Mouse (Mus musculus) NIH3T3 (cell line): ENCODE measurements around the gene Gdpgp1.

Experiments used
- DNase-seq: peaks from one replicate; pipeline ENCODE4 v3.0.0-alpha.2; 2012; ENCODE audit warnings: low read depth

Gene Gdpgp1

DNA sequence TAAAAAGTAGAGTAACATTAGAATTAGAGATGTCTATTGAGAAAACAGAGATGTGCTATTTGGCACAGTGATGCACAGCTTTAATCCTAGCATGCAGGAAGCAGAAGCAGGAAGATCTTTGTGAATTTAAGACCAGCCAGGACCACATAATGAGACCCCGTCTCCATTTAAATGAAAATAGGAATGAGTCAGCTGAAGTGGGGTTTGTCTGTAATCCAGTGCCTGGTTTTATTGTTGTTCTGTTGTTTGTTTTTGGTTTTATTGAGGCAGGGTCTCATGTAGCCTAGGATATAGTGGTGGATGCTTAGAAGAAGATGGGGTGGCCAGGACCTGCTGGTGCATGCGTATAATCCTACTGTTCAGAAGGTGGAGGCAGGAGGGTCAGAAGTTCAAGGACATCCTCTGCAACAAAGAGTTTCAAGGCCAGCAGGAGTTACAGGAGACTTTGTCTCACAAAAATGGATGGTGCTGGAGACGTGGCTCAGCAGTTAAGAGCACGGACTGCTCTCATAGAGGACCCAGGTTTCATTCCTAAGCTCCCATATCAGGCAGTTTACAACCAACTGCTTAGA lies 11.4 kb upstream of the Gdpgp1 start:
- DNase-seq, result no peak

DNA sequence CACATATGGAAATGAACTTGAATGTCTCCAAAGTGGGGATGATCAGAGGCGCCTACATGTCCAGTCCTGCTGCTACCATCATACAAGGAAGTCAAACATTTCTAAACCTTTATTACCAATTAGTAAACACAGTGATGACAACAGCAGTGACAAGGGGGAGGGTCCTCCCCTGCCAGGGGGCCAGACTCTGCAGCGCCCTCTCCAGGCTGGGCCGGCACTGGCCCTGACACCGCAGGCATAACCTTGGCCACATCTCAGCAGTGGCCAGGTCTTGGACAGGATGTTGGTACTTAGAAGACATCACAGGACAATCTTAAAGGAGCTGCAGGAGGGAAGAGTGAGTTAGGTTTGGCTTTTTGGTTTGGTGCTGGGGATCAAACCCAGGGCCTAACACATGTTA lies 5.6 kb upstream of the Gdpgp1 start:
- no peak for DNase-seq

DNA sequence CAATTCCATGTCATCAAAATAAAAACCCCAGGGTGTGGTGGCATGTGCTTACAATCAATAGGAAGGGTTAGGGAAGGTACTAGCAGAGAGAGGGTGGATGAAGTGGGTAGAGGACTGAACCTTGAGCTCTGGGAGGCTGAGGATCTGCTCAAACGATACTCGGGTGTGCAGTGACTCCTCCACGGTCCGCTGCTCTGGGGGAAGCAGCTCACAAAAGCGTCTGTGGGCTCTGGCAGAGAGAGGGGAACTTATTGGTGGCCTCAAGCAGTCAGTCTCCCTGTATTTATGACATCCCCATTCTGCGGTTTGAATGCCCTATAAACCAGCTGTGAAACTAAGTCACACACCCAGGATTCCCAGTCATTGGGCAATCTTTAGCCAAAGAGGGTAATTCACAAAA lies 2.5 kb upstream of the Gdpgp1 start:
- DNase-seq, result no peak

DNA sequence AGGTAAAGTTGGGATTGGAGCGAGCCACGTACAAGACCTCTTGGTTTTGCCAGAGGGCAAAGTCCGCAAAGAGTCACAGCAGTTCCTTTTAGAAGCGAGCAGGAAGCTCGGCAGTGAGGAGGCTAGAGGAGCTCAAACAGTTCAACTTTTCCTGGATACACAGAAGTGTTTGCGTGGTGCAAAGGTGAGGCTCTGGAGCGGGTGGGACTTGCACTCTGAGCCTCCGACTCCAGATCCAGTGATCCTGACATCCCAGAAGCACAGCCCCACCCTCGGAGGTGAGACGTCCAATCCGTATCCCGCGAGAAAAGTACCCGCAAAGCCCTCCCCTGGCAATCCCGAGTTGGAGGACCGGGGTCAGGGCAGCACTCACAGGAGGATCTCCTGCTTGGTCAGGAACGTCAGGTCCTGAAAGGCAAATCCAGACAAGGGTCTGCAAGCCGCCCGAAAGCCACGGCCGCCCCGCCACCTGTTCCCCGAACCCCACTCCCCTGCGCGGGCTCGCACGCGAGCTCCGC lies 635 bp upstream of the Gdpgp1 start:
- peak; percentile 66 for DNase-seq

DNA sequence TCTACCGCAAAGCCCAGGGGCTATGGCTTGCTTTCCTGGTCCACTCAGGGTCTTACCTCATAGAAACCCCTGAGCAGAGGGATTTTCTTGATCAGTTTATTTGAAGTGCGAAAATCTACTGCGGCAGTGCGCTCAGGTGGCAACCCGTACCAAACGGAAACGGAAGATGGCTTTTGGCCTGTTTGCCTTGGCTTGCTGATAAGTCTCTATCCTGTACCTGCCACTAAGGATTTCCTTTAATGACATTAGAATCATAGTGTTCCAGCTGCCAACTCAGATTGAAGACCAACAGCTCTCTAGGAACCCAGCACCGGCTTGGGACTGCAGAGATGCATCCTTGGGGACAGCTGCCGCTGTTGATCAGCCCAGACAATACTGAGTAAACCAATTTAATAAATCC lies 1.1 kb downstream of the Gdpgp1 start:
- no peak for DNase-seq

DNA sequence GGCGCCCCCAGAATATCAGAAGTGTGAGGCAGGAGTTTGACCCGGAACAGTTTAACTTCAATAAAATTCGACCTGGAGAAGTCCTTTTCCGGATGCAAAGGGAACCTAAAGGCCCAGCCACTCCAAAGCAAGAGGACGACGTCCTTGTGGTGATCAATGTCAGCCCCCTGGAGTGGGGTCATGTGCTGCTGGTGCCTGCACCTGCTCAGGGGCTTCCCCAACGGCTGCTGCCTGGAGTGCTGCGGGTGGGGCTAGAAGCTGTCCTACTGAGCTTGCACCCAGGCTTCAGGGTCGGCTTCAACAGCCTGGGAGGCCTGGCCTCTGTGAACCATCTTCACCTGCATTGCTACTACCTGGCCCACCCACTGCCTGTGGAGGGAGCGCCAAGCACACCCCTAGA lies 5.9 kb downstream of the Gdpgp1 start:
- DNase-seq, result no peak

DNA sequence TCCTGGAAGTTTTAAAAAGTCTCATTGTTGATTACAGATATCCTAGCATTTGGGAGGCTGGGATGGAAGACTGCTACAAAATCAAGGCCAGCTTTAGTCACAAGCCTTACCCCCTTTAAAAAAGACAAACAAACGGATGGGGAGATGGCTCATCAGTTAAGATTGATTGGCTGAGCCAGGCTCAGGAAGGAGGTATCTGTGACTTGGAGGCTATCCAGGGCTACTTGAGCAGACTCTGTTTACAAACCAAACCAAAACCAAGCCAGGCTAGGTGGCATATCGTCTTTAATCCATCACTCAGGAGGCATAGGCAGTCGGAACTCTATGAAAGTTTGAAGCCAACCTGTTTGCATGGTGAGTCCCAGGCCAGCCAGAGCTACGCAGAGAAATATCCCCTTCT lies 9.0 kb downstream of the Gdpgp1 start:
- no peak for DNase-seq

DNA sequence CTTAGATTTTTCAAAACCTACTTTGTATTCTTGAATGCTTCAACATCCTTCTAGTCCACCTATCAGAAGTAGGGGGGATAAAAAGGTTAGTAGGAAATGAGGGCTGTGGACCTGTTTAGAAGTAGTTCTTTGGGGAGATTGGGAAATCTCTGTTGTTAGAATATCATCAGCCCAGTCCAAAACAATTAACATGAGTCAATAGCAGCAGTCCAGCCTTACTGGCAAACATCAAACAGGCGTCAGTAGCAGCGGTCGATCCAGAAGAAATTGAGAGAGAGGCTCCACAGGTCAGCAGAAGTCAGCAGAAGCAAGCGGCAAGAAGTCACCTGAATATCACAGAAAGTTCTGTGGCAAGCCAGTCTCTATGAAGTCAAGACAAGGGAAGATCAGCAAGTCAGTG lies 12.2 kb downstream of the Gdpgp1 start:
- DNase-seq, result no peak

DNA sequence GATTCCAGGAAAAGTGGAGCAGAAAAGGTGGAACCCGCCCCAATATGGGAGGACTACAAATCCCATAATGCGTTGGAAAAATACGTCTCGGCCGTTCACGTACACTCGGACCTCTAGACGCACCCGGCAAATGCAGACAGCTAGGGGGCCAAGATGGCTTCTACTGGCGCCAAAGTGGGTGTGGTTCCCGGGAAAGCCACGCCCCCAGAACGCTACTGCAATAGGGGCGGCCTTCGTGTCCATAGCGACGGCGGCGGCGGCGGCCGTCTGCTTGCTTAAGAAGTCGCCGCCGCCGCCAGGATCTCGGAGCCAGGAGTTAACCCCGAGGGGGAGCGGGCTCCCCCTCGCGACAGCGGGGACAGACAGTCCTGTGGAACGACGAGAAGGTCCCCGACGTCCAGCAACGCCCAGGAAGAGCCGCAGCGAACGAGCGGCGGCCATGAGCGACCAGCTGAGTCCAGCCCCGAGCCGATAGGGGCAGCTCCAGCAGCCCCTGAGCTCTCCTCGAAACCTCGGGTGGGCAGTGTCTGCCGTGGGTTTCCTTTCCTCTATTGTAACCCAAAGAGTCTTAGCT lies 13.6 kb downstream of the Gdpgp1 start, which contains the start of gene Ttll13:
Ttll13 (plus strand) TSS at position 229 of the 574 bp plus-strand sequence.
- peak; percentile 98 for DNase-seq

DNA sequence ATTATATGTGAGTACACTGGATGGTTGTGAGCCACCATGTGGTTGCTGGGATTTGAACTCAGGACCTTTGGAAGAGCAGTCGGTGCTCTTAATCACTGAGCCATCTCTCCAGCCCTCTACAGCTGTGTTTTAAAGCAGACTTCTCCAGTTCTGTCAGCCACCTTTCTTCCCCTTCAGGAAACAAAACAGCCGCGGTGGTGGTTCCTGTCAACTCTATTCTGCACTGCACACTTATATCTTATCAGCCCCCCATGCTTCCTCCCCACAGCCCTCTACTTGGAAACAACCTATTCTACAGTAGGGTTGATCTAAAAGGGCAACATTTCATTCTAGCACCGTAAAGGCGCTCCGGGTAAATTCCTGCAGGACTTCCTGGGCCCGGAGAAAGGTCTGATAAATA lies 14.2 kb downstream of the Gdpgp1 start:
- DNase-seq, result no peak

DNA sequence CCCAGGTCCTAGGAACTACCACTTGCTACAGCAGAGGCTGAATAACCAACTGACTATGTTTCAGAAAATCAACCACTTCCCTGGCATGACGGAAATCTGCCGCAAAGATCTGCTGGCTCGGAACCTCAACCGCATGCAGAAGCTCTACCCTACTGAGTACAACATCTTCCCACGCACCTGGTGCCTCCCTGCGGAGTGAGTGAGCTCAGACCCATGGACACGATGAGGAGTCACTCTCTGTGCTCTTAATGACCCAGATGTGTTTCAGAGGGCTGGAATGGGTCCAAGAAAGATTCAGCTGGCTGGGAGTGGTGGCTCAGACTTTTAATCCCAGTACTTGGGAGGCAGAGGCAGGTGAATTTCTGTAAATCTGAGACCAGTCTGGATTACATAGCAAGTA lies 19.8 kb downstream of the Gdpgp1 start:
- DNase-seq, result no peak

DNA sequence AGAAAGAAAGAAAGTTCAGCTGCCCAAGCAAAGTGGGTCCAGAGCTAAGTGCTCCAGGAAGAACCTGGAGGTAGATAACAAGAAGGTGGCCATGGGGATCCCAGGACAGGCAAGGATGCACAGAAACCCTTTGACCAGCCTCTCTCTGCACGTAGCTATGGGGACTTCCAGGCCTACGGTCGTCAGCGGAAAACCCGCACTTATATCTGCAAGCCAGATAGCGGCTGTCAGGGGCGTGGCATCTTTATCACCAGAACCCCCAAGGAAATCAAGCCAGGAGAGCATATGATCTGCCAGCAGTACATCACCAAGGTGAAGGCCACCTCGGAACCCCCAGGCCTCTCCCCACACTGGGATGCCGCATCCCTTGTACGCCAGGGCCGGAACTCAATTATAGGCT lies 20.2 kb downstream of the Gdpgp1 start:
- DNase-seq, result no peak

DNA sequence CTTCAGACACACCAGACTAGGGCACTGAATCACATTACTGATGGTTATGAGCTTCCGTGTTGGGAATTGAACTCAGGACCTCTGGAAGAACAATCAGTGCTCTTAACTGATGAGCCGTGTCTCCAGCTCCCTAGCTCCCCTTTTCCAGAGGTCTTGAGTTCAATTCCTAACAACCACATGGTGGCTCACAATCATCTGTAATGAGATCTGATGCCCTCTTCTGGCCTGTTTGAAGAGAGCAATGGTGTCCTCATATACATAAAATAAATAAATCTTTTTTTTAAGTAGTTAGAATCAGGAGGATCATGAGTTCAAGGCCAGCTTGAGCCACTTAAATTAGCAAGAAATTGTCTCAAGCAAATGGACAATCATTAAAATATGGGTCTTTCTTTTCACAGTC lies 23.3 kb downstream of the Gdpgp1 start:
- DNase-seq, result peak; percentile 27

DNA sequence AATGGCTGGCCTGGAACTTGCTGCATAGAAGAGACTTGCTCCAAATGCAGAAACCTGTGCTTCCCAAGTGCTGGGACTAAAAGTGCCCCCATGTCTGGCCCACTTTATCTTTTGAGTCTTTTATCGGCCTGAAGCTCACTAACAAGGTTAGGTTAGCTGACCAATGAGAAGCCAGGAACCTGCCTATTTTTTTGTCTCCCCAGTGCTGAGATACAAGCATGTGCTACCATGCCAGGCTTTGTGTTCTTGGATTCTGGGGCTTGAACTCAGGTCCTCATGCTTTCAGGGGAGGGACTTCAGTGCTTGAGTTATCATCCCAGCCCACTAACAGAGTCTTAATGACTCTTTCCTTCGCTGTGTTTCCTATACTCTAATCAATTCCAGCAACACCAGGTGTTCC lies 25.0 kb downstream of the Gdpgp1 start:
- no peak for DNase-seq

DNA sequence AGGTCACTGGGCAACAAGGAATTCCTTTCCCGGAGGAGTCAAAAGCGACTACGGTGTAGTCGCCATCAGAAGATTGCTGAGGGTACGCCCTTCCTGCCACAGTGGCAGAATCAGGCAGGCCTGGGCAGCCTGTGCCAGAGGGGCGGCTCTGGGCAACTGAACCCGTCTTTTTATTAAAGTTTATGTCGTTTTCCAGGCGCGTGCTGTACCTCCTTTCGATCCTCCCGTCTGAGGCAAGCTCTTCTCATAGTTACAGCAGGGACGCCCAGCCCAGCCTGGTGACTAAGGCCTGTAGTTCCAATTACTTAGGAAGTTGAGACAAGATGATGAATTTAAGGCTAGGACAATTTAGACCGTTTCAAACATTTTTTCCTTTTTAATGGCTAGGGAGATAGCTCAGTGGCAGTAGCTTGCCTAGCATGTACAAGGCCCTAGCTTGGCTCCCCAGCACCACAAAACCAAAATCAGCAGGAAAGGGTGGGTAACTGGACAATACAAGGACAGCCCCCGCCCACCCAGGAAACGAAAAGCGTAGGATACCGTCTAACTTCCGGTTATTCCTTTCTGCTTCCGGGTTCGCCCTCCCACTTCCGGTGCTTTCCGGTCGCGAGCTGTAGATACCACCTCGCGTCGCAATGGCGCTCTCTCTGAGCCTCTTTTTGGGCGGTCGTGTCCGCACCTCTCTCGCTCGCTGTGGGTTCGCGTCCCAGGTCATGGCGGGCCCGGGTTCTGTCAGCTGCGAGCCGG lies 28.1 kb downstream of the Gdpgp1 start, which contains the start of gene Ngrn:
Ngrn (plus strand) TSS at position 591 of the 747 bp plus-strand sequence.
- peak; percentile 94 for DNase-seq

DNA sequence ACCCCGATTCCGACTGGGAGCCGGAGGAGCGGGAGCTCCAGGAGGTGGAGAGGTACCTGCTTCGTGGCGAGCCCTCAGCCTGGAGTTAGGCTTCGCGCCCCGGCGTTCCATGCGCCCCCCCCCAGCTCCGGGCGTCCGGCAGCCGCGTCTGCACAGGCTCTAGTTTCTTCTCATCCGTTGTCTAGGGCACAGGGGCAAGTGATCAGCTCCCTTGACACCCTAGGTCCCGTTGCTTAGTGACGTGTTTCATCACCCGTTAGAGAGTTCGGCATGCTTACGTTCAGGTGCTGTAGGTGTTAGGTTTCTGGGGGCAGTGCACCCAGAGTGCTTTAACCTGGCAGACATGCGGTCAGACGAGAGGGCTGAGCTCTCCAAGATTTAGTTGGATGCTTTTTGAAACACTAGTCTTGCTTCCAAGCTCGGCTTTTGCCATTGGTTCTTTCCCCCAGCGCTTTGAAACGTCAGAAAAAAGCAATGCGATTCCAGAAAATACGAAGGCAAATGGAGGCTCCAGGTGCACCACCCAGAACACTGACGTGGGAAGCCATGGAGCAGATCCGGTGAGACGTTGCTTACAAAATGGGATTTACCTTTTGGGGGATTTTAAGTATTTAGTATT lies 28.8 kb downstream of the Gdpgp1 start:
- peak; percentile 47 for DNase-seq

DNA sequence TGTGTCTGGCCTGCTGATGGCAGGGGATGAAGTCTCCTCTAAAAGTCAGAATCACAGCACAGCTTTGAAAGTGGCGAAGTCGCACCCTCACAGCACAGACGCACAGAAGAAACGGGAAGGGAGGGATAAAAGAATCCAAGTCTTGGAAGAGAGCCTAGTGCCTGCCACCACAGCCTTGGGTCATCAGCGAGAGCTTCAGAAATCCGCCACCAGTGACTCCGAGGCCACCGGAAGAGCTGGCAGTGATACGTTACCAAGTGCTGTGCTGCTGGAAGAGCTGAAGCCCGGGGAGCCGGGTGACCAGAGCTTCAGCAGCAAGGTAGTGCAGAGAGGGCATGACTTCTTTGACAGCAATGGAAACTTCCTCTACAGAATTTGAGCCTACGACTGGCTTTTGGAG lies 31.9 kb downstream of the Gdpgp1 start:
- no peak for DNase-seq

DNA sequence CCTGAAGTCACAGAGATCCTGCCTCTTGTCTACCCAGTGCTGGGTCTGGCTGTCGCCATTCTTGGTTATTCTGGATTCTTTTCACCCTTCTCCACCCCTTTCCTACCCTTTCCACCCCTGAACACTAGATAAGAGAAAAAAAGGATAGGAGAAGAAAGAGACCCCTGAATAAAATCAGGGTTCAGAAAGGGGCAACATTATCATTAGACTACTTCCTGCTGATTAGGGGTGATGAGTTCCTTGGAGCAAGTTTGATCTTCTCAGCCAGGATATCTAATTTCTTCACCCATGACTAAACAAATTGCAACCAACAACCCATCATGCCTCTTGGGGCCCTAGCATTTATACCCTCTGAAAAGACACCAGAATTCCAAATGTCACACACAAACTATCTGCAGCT lies 35.1 kb downstream of the Gdpgp1 start:
- DNase-seq, result no peak

DNA sequence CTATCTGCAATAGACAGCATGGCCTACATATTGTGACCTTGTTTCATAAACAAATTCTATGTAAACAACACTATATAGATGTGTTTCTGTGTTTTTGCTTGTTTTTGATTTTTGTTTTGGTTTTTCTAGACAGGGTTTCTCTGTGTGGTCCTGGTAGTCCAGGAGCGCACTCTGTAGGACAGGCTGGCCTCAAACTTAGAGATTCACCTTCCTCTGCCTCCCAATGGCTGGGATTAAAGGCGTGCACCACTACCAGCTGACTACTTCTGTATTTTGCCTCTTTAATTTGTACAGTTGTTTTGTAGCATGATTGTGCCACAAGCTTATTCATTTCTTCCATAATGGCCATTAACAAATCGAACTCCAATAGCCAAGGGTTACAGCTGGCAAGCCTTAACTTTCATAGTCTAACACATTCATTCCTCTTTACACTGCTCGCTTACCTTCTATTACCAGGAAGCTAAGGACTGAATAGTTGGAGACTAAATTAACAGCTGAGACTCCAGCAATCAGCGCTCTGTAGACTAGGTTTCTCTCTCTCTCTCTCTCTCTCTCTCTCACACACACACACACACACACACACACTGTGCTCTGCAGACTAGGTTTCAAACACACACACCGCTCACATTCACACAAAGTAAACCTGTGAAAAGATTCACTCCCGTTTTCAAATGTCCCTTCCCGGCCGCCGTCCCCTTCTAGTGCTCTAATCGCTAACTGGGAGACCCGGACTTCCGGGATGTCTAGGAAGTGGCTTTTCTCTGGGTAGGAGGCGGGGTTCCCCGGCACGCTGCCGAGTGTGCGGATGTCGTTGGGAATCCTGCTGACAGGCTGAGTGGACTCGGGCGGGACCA lies 36.5 kb downstream of the Gdpgp1 start, which contains the start of gene Vps33b:
Vps33b (plus strand) TSS at position 753 of the 854 bp plus-strand sequence.
- DNase-seq, result peak; percentile 96

DNA sequence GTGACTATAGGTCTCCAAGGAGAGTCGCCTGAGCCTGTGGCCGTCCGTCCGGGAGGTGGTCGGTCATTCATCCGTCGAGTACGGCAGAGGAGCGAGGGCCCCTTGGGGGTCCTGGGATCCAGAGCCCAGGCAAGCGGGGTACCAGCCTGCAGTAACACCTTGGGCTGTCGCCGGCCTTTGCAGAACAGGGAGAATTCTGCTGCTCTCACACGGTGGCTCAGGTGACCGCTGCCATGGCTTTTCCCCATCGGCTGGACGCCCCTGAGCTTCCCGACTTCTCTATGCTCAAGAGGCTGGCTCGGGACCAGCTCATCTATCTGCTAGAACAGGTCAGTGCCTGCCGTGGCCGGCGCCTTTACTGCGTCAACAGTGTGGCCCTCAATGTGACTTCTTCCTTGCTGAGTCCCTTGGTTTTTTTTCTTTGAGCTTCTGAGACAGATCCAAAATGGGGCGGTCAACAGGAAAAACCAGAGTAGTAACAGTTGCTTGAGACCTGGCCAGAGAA lies 37.1 kb downstream of the Gdpgp1 start:
- peak; percentile 58 for DNase-seq

DNA sequence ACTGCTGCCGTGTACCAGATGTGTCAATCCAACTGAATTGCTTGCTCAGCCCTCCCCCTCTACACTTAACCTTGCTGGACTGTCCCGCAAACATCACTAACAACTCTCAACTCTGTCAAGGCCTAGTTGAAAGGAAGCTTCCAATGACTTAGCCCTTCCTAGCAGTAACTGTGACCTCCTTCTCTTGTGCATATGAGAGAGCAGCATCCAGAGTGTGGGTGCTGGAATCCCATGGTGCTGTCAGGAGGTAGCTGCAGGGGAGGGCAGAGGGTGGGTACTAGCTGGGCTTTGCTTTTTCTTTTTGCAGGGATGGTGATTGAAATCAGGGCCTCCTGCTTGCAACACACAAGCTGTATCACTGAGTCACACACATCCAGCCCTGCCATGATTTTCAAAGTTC lies 40.8 kb downstream of the Gdpgp1 start:
- no peak for DNase-seq

DNA sequence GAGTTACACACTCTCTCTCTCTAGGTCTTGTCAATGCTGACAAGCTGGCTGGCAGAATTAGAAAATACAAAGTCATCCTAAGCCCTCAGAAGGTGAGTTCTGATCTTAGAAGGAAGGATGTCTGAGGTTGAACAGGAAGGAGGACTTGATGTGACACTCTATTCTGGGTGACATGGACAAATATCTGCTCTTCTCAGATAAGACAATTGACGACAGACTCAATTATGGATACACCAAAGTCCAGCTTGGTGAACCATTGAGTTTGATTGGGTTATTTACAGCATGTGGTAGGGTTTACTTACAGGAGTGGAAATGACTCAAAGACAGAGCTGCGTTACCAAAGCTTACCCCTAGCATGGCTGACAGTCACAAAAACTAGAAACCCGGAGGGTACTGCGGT lies 43.7 kb downstream of the Gdpgp1 start:
- DNase-seq, result no peak
